Mouse (Mus musculus): ENCODE measurements around the gene Golph3. TPM values are rescaled to one million over a fixed set of nuclear protein-coding genes. Genes with fewer than 3 reads are reported as not detected.

Golph3 gene
- total RNA-seq, 1 experiment from 2014 or later = 106 TPM

- no peak for ATAC-seq (ENCODE audit: extremely low read depth, insufficient number of reproducible peaks, low FRiP score, poor library complexity, severe bottlenecking)
Measured at GRCm38 (mm10) chr15:12314584-12314983, 6.7 kb upstream of the Golph3 start.

GRCm38 (mm10) chr15:12315996-12316395, 5.3 kb upstream of the Golph3 start:
- no peak for ATAC-seq (ENCODE audit: extremely low read depth, insufficient number of reproducible peaks, low FRiP score, poor library complexity, severe bottlenecking)

- no peak for ATAC-seq (ENCODE audit: extremely low read depth, insufficient number of reproducible peaks, low FRiP score, poor library complexity, severe bottlenecking)
Measured at GRCm38 (mm10) chr15:12317290-12317689, 4.0 kb upstream of the Golph3 start.

GRCm38 (mm10) chr15:12318451-12318850, 2.8 kb upstream of the Golph3 start:
- no peak for ATAC-seq (ENCODE audit: extremely low read depth, insufficient number of reproducible peaks, low FRiP score, poor library complexity, severe bottlenecking)

- no peak for ATAC-seq (ENCODE audit: extremely low read depth, insufficient number of reproducible peaks, low FRiP score, poor library complexity, severe bottlenecking)
Measured at GRCm38 (mm10) chr15:12319889-12320288, 1.4 kb upstream of the Golph3 start.

GRCm38 (mm10) chr15:12320441-12321090, 684 bp upstream of the Golph3 start:
- no peak for ATAC-seq (ENCODE audit: extremely low read depth, insufficient number of reproducible peaks, low FRiP score, poor library complexity, severe bottlenecking)

GRCm38 (mm10) chr15:12321788-12322621, 755 bp downstream of the Golph3 start, which contains the start of gene 1810049J17Rik:
TSS of gene 1810049J17Rik (minus strand) at chr15:12321899.
- ATAC-seq (ENCODE audit: extremely low read depth, insufficient number of reproducible peaks, low FRiP score, poor library complexity, severe bottlenecking) = no peak

- ATAC-seq (ENCODE audit: extremely low read depth, insufficient number of reproducible peaks, low FRiP score, poor library complexity, severe bottlenecking) = no peak
Measured at GRCm38 (mm10) chr15:12322676-12323402, 1.6 kb downstream of the Golph3 start.

- no peak for ATAC-seq (ENCODE audit: extremely low read depth, insufficient number of reproducible peaks, low FRiP score, poor library complexity, severe bottlenecking)
Measured at GRCm38 (mm10) chr15:12324326-12324725, 3.1 kb downstream of the Golph3 start.

- ATAC-seq (ENCODE audit: extremely low read depth, insufficient number of reproducible peaks, low FRiP score, poor library complexity, severe bottlenecking) = no peak
Measured at GRCm38 (mm10) chr15:12330389-12330788, 9.1 kb downstream of the Golph3 start.

- no peak for ATAC-seq (ENCODE audit: extremely low read depth, insufficient number of reproducible peaks, low FRiP score, poor library complexity, severe bottlenecking)
Measured at GRCm38 (mm10) chr15:12330892-12331291, 9.6 kb downstream of the Golph3 start.

- no peak for ATAC-seq (ENCODE audit: extremely low read depth, insufficient number of reproducible peaks, low FRiP score, poor library complexity, severe bottlenecking)
Measured at GRCm38 (mm10) chr15:12331300-12331699, 10.1 kb downstream of the Golph3 start.

GRCm38 (mm10) chr15:12334381-12334780, 13.1 kb downstream of the Golph3 start:
- ATAC-seq (ENCODE audit: extremely low read depth, insufficient number of reproducible peaks, low FRiP score, poor library complexity, severe bottlenecking) = no peak

GRCm38 (mm10) chr15:12337030-12337778, 16.0 kb downstream of the Golph3 start:
- ATAC-seq (ENCODE audit: extremely low read depth, insufficient number of reproducible peaks, low FRiP score, poor library complexity, severe bottlenecking) = no peak

- no peak for ATAC-seq (ENCODE audit: extremely low read depth, insufficient number of reproducible peaks, low FRiP score, poor library complexity, severe bottlenecking)
Measured at GRCm38 (mm10) chr15:12337779-12338137, 16.5 kb downstream of the Golph3 start.

- ATAC-seq (ENCODE audit: extremely low read depth, insufficient number of reproducible peaks, low FRiP score, poor library complexity, severe bottlenecking) = no peak
Measured at GRCm38 (mm10) chr15:12340536-12341400, 19.5 kb downstream of the Golph3 start.

GRCm38 (mm10) chr15:12341401-12341758, 20.1 kb downstream of the Golph3 start:
- no peak for ATAC-seq (ENCODE audit: extremely low read depth, insufficient number of reproducible peaks, low FRiP score, poor library complexity, severe bottlenecking)

GRCm38 (mm10) chr15:12346916-12347315, 25.7 kb downstream of the Golph3 start:
- ATAC-seq (ENCODE audit: extremely low read depth, insufficient number of reproducible peaks, low FRiP score, poor library complexity, severe bottlenecking) = no peak
